ENCODE assay signal across 12 mouse cellular contexts in the genomic region with DNA sequence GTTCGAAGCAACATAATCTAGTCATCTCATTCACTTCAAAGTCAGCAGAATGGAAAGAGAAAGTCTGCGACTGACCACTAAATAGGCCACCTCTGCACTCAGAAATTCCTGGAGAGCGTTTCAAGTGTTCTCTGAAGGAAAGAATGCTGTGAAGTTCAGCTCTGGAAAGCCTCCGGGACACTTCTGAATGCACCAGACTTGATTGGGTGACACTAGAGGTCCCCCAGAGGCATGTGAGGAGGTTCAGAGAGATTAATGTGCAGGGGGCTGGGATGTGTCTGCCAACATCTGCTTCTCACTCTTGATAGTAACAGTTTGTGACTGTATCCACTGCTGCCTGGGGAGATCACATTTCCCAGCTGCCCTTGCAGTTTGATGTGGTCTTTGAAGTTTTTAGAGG. TPM values are rescaled to one million over a fixed set of nuclear protein-coding genes. Genes with fewer than 3 reads are reported as not detected.
A peak's percentile ranks its signal among the peaks of the same experiment; 100 is the strongest.
DNase-seq lines count a peak whose midpoint lies in the region; ATAC-seq and TF ChIP-seq lines count a peak whose summit lies in the region.
"Had no signal": no experiment of that assay in that cellular context is flagged by ENCODE, and none has a peak within 500 bp of the region (broad histone marks: within the 10 kb centered on the region; RNA-seq: fewer than 3 reads in every experiment).

No protein-coding gene starts in this region.

- 23% methylated on average over 4 of the region's 4 CpGs for WGBS in midbrain, embryonic 13.5 days
- 45% methylated on average over 4 of the region's 4 CpGs for WGBS in midbrain, embryonic 11.5 days
- 4% methylated on average over 4 of the region's 4 CpGs for WGBS in heart, embryonic 10.5 days
- WGBS in lung, embryonic 14.5 days: 4% methylated on average over 4 of the region's 4 CpGs

- TF ChIP-seq CTCF in lung, embryonic 14.5 days (IDR thresholded peaks at IDR 0.05; ENCODE audit: low read depth): no peak

- no peak overlapping the region for H3K9ac ChIP-seq in midbrain, embryonic 13.5 days (replicated peaks)
- H3K9ac ChIP-seq in midbrain, embryonic 11.5 days (ENCODE audit: low read length): no peak overlapping the region
- no peak overlapping the region for H3K9ac ChIP-seq in lung, embryonic 14.5 days
- H3K9ac ChIP-seq: forebrain, embryonic 12.5 days had no signal

- intact Hi-C loops in gastrocnemius, postnatal 36 days (cut with DNase I): loop anchor here (5.0 to 10.0 kb wide), 2 partner anchors 32 to 105 kb away; a partner anchor contains a TSS

- H3K36me3 ChIP-seq in midbrain, embryonic 13.5 days: no peaks in the 10 kb centered on the region
- H3K36me3 ChIP-seq in midbrain, embryonic 11.5 days (ENCODE audit: control insufficient read depth, insufficient read depth, low read length): no peaks in the 10 kb centered on the region
- no peaks in the 10 kb centered on the region for H3K36me3 ChIP-seq in heart, embryonic 10.5 days
- no peaks in the 10 kb centered on the region for H3K36me3 ChIP-seq in lung, embryonic 14.5 days (ENCODE audit: insufficient read depth)
- H3K36me3 ChIP-seq: forebrain, embryonic 12.5 days had no signal

- H3K4me1 ChIP-seq in midbrain, embryonic 13.5 days (replicated peaks): peaks cover 15% of the 10 kb centered on the region
- H3K4me1 ChIP-seq in midbrain, embryonic 11.5 days (ENCODE audit: control insufficient read depth, insufficient read depth, low read length): 0 out of 2 replicates have a peak, but pooled peaks cover 2% of the 10 kb centered on the region
- H3K4me1 ChIP-seq in heart, embryonic 10.5 days: peaks cover 32% of the 10 kb centered on the region
- H3K4me1 ChIP-seq in lung, embryonic 14.5 days (ENCODE audit: insufficient read depth): peaks cover 8% of the 10 kb centered on the region; the same call in 1 of the 2 replicates

- peak overlapping the region; percentile 1; the same call in 1 of the 2 replicates for H3K27ac ChIP-seq in midbrain, embryonic 13.5 days
- no peak overlapping the region for H3K27ac ChIP-seq in midbrain, embryonic 11.5 days (ENCODE audit: low read depth, low read length)
- peak overlapping the region; percentile 84 for H3K27ac ChIP-seq in heart, embryonic 10.5 days
- peak overlapping the region; percentile 24; the same call in 1 of the 2 replicates for H3K27ac ChIP-seq in lung, embryonic 14.5 days (ENCODE audit: low read depth)
- H3K27ac ChIP-seq: forebrain, embryonic 12.5 days had no signal

- no peak overlapping the region for H3K4me2 ChIP-seq in midbrain, embryonic 13.5 days (replicated peaks)
- no peak overlapping the region for H3K4me2 ChIP-seq in midbrain, embryonic 11.5 days
- H3K4me2 ChIP-seq in lung, embryonic 14.5 days: peak overlapping the region; percentile 2; the same call in 1 of the 2 replicates
- H3K4me2 ChIP-seq: forebrain, embryonic 12.5 days had no signal

- H3K27me3 ChIP-seq in midbrain, embryonic 13.5 days: no peaks in the 10 kb centered on the region
- H3K27me3 ChIP-seq in midbrain, embryonic 11.5 days (ENCODE audit: control insufficient read depth, insufficient read depth, low read length): no peaks in the 10 kb centered on the region
- H3K27me3 ChIP-seq in heart, embryonic 10.5 days (ENCODE audit: insufficient read depth, poor library complexity, severe bottlenecking): no peaks in the 10 kb centered on the region
- H3K27me3 ChIP-seq in lung, embryonic 14.5 days (ENCODE audit: insufficient read depth, low read length): no peaks in the 10 kb centered on the region
- H3K27me3 ChIP-seq: forebrain, embryonic 12.5 days had no signal

- no peak for DNase-seq in midbrain, embryonic 11.5 days (ENCODE audit: low spot score, missing footprints)
- peak; percentile 95 for DNase-seq in heart, embryonic 10.5 days (ENCODE audit: low spot score)
- DNase-seq in lung, embryonic 14.5 days: peak; percentile 81
- peak; percentile 40 for DNase-seq in yolk sac, embryonic 10.5 days (ENCODE audit: low spot score)
- DNase-seq in cerebellum, postnatal 14 days: no peak
- DNase-seq in gastrocnemius, postnatal 25 days: no peak
- DNase-seq in gastrocnemius, postnatal 36 days: no peak
- DNase-seq: cerebellum, adult 9-10 months; right cerebral cortex, postnatal 14 days; thymus, adult 2 months had no signal

- no peak overlapping the region for H3K4me3 ChIP-seq in midbrain, embryonic 13.5 days (replicated peaks)
- no peak overlapping the region for H3K4me3 ChIP-seq in midbrain, embryonic 11.5 days (ENCODE audit: low read depth, low read length)
- H3K4me3 ChIP-seq in heart, embryonic 10.5 days: no peak overlapping the region
- H3K4me3 ChIP-seq in lung, embryonic 14.5 days (ENCODE audit: low read depth, low read length): no peak overlapping the region
- H3K4me3 ChIP-seq: forebrain, embryonic 12.5 days had no signal

- H3K9me3 ChIP-seq in midbrain, embryonic 13.5 days: no peaks in the 10 kb centered on the region
- no peaks in the 10 kb centered on the region for H3K9me3 ChIP-seq in midbrain, embryonic 11.5 days (ENCODE audit: control insufficient read depth, low read length)
- no peaks in the 10 kb centered on the region for H3K9me3 ChIP-seq in heart, embryonic 10.5 days
- no peaks in the 10 kb centered on the region for H3K9me3 ChIP-seq in lung, embryonic 14.5 days (ENCODE audit: low read depth, low read length)
- H3K9me3 ChIP-seq: forebrain, embryonic 12.5 days had no signal

- ATAC-seq in midbrain, embryonic 13.5 days: peak; percentile 77
- ATAC-seq in midbrain, embryonic 11.5 days (ENCODE audit: low FRiP score): no peak
- ATAC-seq in lung, embryonic 14.5 days (ENCODE audit: insufficient read depth): peak; percentile 95

RNA-seq across cellular contexts. Expression of a gene that starts 52.1 kb away (rescaled TPM):
- polyA plus RNA-seq in midbrain, embryonic 13.5 days (2015; fragmentation: Nextera tagmentation; extraction: Ambion mirVana): 0.54 and 0.73 TPM in 2 replicates
- 0.19 and 0.22 TPM in 2 replicates for polyA plus RNA-seq in midbrain, embryonic 11.5 days (2014; fragmentation: Nextera tagmentation; extraction: Ambion mirVana)
- polyA plus RNA-seq in heart, embryonic 10.5 days (2016; fragmentation: Nextera tagmentation; extraction: Ambion mirVana): 11.0 and 15.9 TPM in 2 replicates
- polyA plus RNA-seq in lung, embryonic 14.5 days (2014; fragmentation: Nextera tagmentation; extraction: Ambion mirVana): 0.45 and 0.99 TPM in 2 replicates
- 10 to 100 TPM; 37.4 to 44.4 TPM for total RNA-seq in gastrocnemius, postnatal 25 days (2021)
- 10 to 100 TPM; 39.0 to 40.1 TPM for total RNA-seq in gastrocnemius, postnatal 36 days (2021)

Comparison
In these comparisons a context has a peak if more than half of its experiments do, and no peak if none do; other contexts are left out.
1. DNase-seq: peak in heart, embryonic 10.5 days (single experiment), lung, embryonic 14.5 days (single experiment) and yolk sac, embryonic 10.5 days (single experiment); none in midbrain, embryonic 11.5 days (single experiment), cerebellum, postnatal 14 days (0 of 2), gastrocnemius, postnatal 25 days (single experiment) and gastrocnemius, postnatal 36 days (0 of 2).